Mouse (Mus musculus): Measurements from ENCODE around the gene Bpi.

The Bpi gene

DNA sequence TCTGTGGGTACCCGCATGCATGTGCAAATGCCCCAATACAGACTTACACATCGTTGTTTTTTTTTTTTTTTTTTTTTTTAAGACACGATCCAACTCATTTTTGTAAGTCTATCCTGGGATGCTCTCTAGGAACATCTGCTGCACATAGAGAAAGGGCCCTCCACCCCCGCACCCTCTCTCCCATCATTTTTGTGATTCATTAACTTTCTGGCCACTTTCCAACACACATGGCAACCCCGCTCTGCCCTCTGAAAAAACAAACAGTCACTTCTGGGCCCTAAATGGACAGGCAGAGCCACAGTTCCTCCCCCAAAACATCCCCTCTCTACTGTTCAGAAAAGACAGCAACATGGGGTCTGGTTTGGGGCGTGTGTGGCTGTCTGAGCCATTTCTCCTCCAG, 27.8 kb downstream of the Bpi start:
- peak; percentile 14 for DNase-seq (ENCODE audit: low spot score)

- no peak for DNase-seq (ENCODE audit: low spot score)
These were observed 37.8 kb downstream of the Bpi start for GRCm38 (mm10) chr2:158295700-158296099.

- DNase-seq (ENCODE audit: low spot score) = no peak
These were observed 41.3 kb downstream of the Bpi start for GRCm38 (mm10) chr2:158299203-158299602.

DNA sequence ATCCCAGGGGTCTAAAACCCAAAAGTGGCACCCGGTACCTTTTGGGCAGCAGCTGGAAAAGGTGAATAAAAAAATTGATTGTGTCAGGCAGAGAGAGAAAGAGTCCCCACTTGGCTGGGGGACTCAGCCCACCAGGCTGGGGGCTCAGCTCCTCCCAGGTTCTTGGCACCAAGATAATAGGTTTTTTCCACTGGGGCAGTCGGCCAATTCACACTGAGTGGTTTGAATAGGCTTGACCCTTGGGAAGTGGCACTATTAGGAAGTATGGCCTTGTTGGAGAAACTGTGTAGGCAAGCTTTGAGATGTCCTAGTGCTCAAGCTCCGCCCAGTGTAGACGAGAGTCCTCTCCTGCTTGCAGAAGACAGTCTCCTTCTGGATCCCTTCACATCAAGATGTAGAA, 41.8 kb downstream of the Bpi start:
- DNase-seq (ENCODE audit: low spot score) = no peak

DNA sequence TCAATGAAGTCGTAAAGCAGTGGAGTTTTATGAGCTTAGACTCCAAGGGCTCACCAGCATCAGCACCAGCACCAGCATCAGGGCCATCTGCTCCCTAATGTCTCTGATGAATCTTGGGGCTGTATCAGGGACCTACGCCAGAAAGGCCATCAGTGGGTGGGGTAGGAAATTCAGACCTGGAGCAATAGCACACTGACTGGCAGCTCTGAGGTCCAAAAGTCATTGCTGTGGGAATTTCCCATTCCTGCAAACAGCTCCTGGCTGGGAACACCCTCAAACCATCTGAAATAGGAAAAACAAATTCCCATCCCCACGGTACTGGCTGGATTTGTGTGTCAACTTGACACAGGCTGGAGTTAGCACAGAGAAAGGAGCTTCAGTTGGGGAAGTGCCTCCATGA, 44.9 kb downstream of the Bpi start:
- no peak for DNase-seq (ENCODE audit: low spot score)

GRCm38 (mm10) chr2:158305948-158306695, 48.2 kb downstream of the Bpi start, which contains the start of gene Lbp:
Lbp (plus strand) TSS chr2:158306493.
- no peak for DNase-seq (ENCODE audit: low spot score)

GRCm38 (mm10) chr2:158306696-158307049, 48.8 kb downstream of the Bpi start:
- no peak for DNase-seq (ENCODE audit: low spot score)

DNA sequence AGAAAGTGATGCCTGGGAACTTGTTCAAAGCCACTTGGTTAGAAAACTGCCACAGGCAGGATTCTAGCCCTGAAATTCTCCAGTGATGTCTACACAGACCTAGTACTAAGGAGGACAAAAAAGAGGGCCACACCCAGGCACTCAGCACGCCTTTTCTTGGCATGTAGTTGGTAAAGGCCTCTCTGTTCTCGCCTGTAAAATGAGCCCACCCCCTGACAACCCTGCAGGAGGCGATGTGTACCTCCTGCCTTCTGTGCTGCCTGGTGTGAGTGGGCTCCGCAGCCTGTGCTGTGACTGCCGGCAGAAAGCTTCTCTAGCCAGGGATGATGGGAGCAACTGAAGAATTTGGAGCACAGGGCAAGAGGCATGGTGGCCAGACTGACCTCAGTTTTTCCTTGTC, 50.4 kb downstream of the Bpi start:
- DNase-seq (ENCODE audit: low spot score) = no peak

DNA sequence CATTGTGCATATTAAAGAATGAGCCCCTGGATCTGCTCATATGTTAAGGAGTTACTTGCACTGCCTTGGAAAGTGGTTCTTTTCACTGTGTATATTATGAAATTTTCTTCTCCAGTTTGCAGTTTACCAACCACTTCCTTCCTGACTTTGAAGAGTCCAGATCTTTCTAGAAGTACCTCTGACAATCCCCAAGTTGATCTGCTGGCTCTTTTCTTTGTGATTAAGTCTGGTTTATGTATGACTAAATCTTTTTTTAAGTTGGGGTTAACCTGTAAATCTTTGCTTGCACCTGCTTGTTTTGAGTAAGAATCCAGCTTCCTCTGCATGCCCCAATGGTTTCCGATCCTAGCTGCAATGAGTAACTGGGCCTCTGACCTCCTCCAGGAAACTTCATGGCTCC, 55.2 kb downstream of the Bpi start:
- DNase-seq (ENCODE audit: low spot score) = no peak

DNA sequence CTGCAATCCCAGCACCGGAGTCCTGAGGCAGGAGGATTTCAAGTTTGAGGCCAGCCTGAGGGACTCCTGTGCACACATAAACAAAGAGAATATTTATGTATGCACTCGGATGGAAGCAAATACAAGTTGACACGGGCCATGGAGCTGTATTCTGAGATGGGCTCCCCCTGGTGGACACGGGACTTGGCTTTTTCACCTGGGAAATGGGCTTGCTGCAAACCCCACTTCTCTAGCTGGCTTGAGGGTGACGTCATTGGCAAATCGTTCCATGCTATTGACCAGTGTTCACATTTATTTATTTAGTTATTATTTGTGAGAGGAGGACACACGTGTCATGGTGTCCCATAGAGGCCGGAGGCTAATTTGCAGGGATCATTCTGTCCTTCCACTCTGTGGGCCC, 58.5 kb downstream of the Bpi start:
- no peak for DNase-seq (ENCODE audit: low spot score)

DNA sequence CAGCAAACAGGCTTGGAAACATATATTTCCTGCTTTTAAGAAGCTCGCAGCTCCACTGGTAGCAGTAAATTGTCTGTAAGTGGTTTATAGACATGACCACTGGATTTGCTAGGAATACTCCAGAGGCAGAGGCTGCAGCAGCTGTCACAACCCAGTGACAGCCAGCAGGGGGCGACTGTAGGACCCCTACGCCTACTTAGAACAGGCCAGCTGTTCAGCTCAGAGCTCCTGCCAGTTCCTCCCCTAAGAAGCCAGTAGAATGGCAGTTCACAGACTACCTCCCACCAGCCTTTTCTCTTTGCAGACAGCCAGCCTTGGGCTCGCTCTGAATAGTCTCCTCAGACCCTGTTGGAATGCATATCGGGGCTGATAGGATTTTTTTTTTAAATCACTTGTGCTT, 59.1 kb downstream of the Bpi start:
- peak; percentile 49 for DNase-seq (ENCODE audit: low spot score)

DNA sequence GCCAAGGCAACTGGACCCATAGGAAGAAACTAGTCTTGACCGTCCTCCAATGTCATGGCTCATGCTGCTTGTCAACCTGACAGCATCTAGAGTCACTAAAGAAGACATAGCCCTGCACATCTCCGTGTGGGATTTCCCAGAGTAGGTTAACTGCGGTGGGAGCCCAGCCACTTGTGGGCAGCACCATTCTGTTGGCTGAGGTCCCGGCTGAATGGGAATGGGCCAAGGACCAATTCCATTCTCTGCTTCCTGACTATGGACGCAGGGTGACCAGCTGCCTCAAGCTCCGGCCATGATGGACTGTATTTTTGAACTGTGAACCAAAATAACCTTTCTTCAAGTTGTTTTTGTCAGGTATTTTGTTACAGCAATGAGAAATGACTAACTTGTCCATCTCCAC, 63.7 kb downstream of the Bpi start:
- DNase-seq (ENCODE audit: low spot score) = no peak

- no peak for DNase-seq (ENCODE audit: low spot score)
These were observed 65.0 kb downstream of the Bpi start for GRCm38 (mm10) chr2:158322845-158323244.

DNA sequence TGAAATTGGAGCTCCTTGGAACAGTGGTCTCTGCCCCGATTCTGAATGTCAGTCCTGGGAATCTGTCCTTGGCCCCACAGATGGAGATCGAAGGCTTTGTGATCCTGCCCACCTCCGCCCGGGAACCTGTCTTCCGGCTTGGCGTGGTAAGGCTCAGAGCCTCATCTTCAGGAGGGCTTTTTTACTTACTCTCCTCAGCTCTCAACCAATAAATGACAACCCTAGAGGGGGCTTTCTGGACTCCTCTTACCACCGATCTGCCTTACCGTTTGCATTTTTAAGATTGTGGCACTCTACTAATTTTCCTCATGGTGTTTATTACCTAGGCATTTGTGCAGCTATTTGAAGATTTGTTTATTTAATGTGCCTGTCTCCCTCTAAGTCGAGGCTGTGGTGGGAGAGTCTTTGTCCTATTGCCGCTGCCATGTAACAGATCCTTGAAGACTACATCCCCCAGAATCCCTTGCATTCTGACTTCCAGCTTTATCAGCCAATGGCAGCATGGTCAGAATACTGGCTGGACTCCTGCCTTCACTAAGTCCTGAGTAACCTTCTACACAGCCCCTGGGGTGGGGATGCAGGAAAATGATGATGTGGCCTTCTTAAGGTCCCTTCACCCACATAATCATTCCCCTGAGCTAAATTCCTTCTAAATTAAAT, 66.8 kb downstream of the Bpi start:
- DNase-seq (ENCODE audit: low spot score) = no peak

GRCm38 (mm10) chr2:158325609-158326008, 67.7 kb downstream of the Bpi start:
- no peak for DNase-seq (ENCODE audit: low spot score)
